Mouse (Mus musculus) midbrain, embryonic 15.5 days (tissue): ENCODE measurements around the gene Trip11. TPM values are rescaled to one million over a fixed set of nuclear protein-coding genes. Genes with fewer than 3 reads are reported as not detected.
"Not testable (repeated sequence)": the region's sequence is repeated elsewhere in the genome, so short reads cannot be mapped to it uniquely, and the experiment has no call there.

Experiments
- ATAC-seq: fragments of 200-750 bp; cut with Nextera tagmentation; replicated peaks from 2 replicates; pipeline ENCODE4 v1.8.0; 2017; ENCODE audit warnings: moderate TSS enrichment
- H3K27ac ChIP-seq: fragments of 300-500 bp; sonication (generic); 2 replicates; pipeline ENCODE4 v1.5.1; 2015; ENCODE audit warnings: mild to moderate bottlenecking, inconsistent platforms
- H3K27me3 ChIP-seq: fragments of 300-500 bp; sonication (generic); replicated peaks from 2 replicates; pipeline ENCODE4 v1.6.1; 2015; ENCODE audit warnings: inconsistent platforms
- H3K36me3 ChIP-seq: fragments of 300-500 bp; sonication (generic); replicated peaks from 2 replicates; pipeline ENCODE4 v1.6.1; 2015; ENCODE audit warnings: inconsistent platforms
- H3K4me1 ChIP-seq: fragments of 300-500 bp; sonication (generic); 2 replicates; pipeline ENCODE4 v1.6.1; 2015; ENCODE audit warnings: inconsistent platforms
- H3K4me2 ChIP-seq: fragments of 300-500 bp; sonication (generic); 2 replicates; pipeline ENCODE4 v1.6.1; 2015; ENCODE audit warnings: inconsistent platforms, mild to moderate bottlenecking, moderate library complexity
- H3K4me3 ChIP-seq: fragments of 300-500 bp; sonication (generic); 2 replicates; pipeline ENCODE4 v1.5.1; 2015; ENCODE audit warnings: mild to moderate bottlenecking, inconsistent platforms
- H3K9ac ChIP-seq: fragments of 300-500 bp; sonication (generic); 2 replicates; pipeline ENCODE4 v1.6.1; 2015; ENCODE audit warnings: mild to moderate bottlenecking, inconsistent platforms
- H3K9me3 ChIP-seq: fragments of 300-500 bp; sonication (generic); 2 replicates; pipeline ENCODE4 v1.6.1; 2016; ENCODE audit warnings: inconsistent platforms
- WGBS: fragments of 180-500 bp; shearing (Covaris S2); methylation state at CpG from one replicate; pipeline ENCODE4 v1.1.7; 2015; ENCODE audit warnings: mixed read lengths; 5-methylcytosine and 5-hydroxymethylcytosine counted together
- polyA plus RNA-seq: library from polyadenylated mRNA; unstranded; fragments of >200 nt; fragmentation: Nextera tagmentation; extraction: Ambion mirVana; gene quantifications from 2 replicates; pipeline ENCODE4 v1.2.1, GENCODE M21; 2015

Gene Trip11
- 23.6 and 26.5 TPM in 2 replicates for polyA plus RNA-seq

GRCm38 (mm10) chr12:101912626-101913490 lies at the start of gene Trip11:
Gene Trip11 (minus strand): TSS chr12:101913267.
- under 1% methylated on average over 69 of the region's 69 CpGs for WGBS
- Histone ChIP-seq H3K27me3 (no peaks in the 10 kb centered on the region), H3K9ac (peak within 1 kb of the TSS; percentile 79), H3K9me3 (no peaks in the 10 kb centered on the region), H3K4me1 (peaks cover 27% of the 10 kb centered on the region), H3K27ac (peak within 1 kb of the TSS; percentile 87), H3K4me2 (peak within 1 kb of the TSS; percentile 88), H3K36me3 (0 out of 2 replicates have a peak, but pooled peaks cover 7% of the 10 kb centered on the region), H3K4me3 (peak within 1 kb of the TSS; percentile 79)
- ATAC-seq: peak; percentile 98

GRCm38 (mm10) chr12:101958960-101959780 lies 46.1 kb upstream of the Trip11 start:
- H3K9me3 ChIP-seq, H3K9ac ChIP-seq, H3K27ac ChIP-seq, H3K27me3 ChIP-seq, H3K36me3 ChIP-seq, H3K4me3 ChIP-seq, ATAC-seq: not testable (repeated sequence)
- WGBS: 92% methylated on average over 5 of the region's 5 CpGs
- Histone ChIP-seq H3K4me2 (peak overlapping the region; percentile 67), H3K4me1 (peaks cover 17% of the 10 kb centered on the region)

GRCm38 (mm10) chr12:101958556-101958955 lies 45.5 kb upstream of the Trip11 start:
- H3K9me3 ChIP-seq: no peaks in the 10 kb centered on the region
- H3K27ac ChIP-seq: no peak overlapping the region
- H3K27me3 ChIP-seq: no peaks in the 10 kb centered on the region
- peak overlapping the region; percentile 81 for H3K4me3 ChIP-seq
- ATAC-seq: peak; percentile 27; the same call in 1 of the 2 replicates
- H3K4me1 ChIP-seq: peaks cover 17% of the 10 kb centered on the region
- peak overlapping the region; percentile 67 for H3K4me2 ChIP-seq
- H3K9ac ChIP-seq: no peak overlapping the region
- no peaks in the 10 kb centered on the region for H3K36me3 ChIP-seq
- WGBS: 59% methylated on average over 9 of the region's 9 CpGs

GRCm38 (mm10) chr12:101957942-101958544 lies 45.0 kb upstream of the Trip11 start, which contains the start of gene Atxn3:
Gene Atxn3 (minus strand): TSS chr12:101958246.
- under 1% methylated on average over 54 of the region's 54 CpGs for WGBS
- Histone ChIP-seq H3K9me3 (no peaks in the 10 kb centered on the region), H3K27me3 (no peaks in the 10 kb centered on the region), H3K27ac (peak within 1 kb of the TSS; percentile 79), H3K4me3 (peak within 1 kb of the TSS; percentile 81), H3K36me3 (no peaks in the 10 kb centered on the region), H3K9ac (peak within 1 kb of the TSS; percentile 78), H3K4me2 (peak within 1 kb of the TSS; percentile 67), H3K4me1 (peaks cover 17% of the 10 kb centered on the region)
- peak; percentile 99 for ATAC-seq

- ATAC-seq: no peak; the same call in 1 of the 2 replicates
- peaks cover 17% of the 10 kb centered on the region for H3K4me1 ChIP-seq
- H3K9me3 ChIP-seq: no peaks in the 10 kb centered on the region
- WGBS: 12% methylated on average over 26 of the region's 26 CpGs
- peak overlapping the region; percentile 81 for H3K4me3 ChIP-seq
- no peaks in the 10 kb centered on the region for H3K36me3 ChIP-seq
- peak overlapping the region; percentile 78 for H3K9ac ChIP-seq
- peak overlapping the region; percentile 67 for H3K4me2 ChIP-seq
- peak overlapping the region; percentile 79 for H3K27ac ChIP-seq
- H3K27me3 ChIP-seq: no peaks in the 10 kb centered on the region
Observed at GRCm38 (mm10) chr12:101957079-101957941, 44.2 kb upstream of the Trip11 start.

GRCm38 (mm10) chr12:101955821-101956220 lies 42.8 kb upstream of the Trip11 start:
- H3K9me3 ChIP-seq, ATAC-seq: not testable (repeated sequence)
- 99% methylated on average over 8 of the region's 8 CpGs for WGBS

GRCm38 (mm10) chr12:101948801-101949200 lies 35.7 kb upstream of the Trip11 start:
- Histone ChIP-seq H3K36me3 (peaks cover 21% of the 10 kb centered on the region), H3K27ac (no peak overlapping the region), H3K4me2 (no peak overlapping the region), H3K9me3 (no peaks in the 10 kb centered on the region), H3K27me3 (no peaks in the 10 kb centered on the region), H3K4me1 (no peaks in the 10 kb centered on the region), H3K4me3 (no peak overlapping the region), H3K9ac (no peak overlapping the region)
- WGBS: 81% methylated on average over 4 of the region's 4 CpGs
- no peak for ATAC-seq

More at GRCm38 (mm10) chr12:101955821-101956220, 42.8 kb upstream of the Trip11 start:
- not testable (repeated sequence) for H3K4me3 ChIP-seq, H3K36me3 ChIP-seq, H3K4me2 ChIP-seq, H3K9ac ChIP-seq, H3K27ac ChIP-seq, H3K27me3 ChIP-seq
- peaks cover 17% of the 10 kb centered on the region for H3K4me1 ChIP-seq

- Histone ChIP-seq H3K9ac (no peak overlapping the region), H3K27me3 (no peaks in the 10 kb centered on the region), H3K36me3 (peaks cover 24% of the 10 kb centered on the region), H3K27ac (no peak overlapping the region), H3K4me3 (no peak overlapping the region), H3K9me3 (no peaks in the 10 kb centered on the region), H3K4me2 (no peak overlapping the region), H3K4me1 (no peaks in the 10 kb centered on the region)
- 90% methylated on average over 8 of the region's 8 CpGs for WGBS
- ATAC-seq: no peak
Observed at GRCm38 (mm10) chr12:101947986-101948385, 34.9 kb upstream of the Trip11 start.

- Histone ChIP-seq H3K27ac (no peak overlapping the region), H3K4me1 (no peaks in the 10 kb centered on the region), H3K36me3 (peaks cover 58% of the 10 kb centered on the region), H3K4me3 (no peak overlapping the region), H3K9me3 (no peaks in the 10 kb centered on the region), H3K9ac (no peak overlapping the region), H3K27me3 (no peaks in the 10 kb centered on the region), H3K4me2 (no peak overlapping the region)
- WGBS: 87% methylated on average over 7 of the region's 7 CpGs
- no peak for ATAC-seq
Observed at GRCm38 (mm10) chr12:101937572-101937971, 24.5 kb upstream of the Trip11 start.

- no peaks in the 10 kb centered on the region for H3K27me3 ChIP-seq
- no peaks in the 10 kb centered on the region for H3K4me1 ChIP-seq
- no peak for ATAC-seq
- H3K27ac ChIP-seq: no peak overlapping the region
- no peak overlapping the region for H3K4me2 ChIP-seq
- 97% methylated on average over 3 of the region's 3 CpGs for WGBS
- H3K9me3 ChIP-seq: no peaks in the 10 kb centered on the region
- peaks cover 59% of the 10 kb centered on the region for H3K36me3 ChIP-seq
- H3K4me3 ChIP-seq: no peak overlapping the region
- H3K9ac ChIP-seq: no peak overlapping the region
Observed at GRCm38 (mm10) chr12:101935223-101935622, 22.2 kb upstream of the Trip11 start.

- H3K27ac ChIP-seq: no peak overlapping the region
- no peaks in the 10 kb centered on the region for H3K9me3 ChIP-seq
- peaks cover 48% of the 10 kb centered on the region for H3K36me3 ChIP-seq
- H3K4me2 ChIP-seq: no peak overlapping the region
- H3K27me3 ChIP-seq: no peaks in the 10 kb centered on the region
- no peak overlapping the region for H3K4me3 ChIP-seq
- H3K9ac ChIP-seq: no peak overlapping the region
- 86% methylated on average over 1 of the region's 1 CpGs for WGBS
- H3K4me1 ChIP-seq: no peaks in the 10 kb centered on the region
- ATAC-seq: no peak
Observed at GRCm38 (mm10) chr12:101928423-101928822, 15.4 kb upstream of the Trip11 start.
